Mouse (Mus musculus) kidney, embryonic 16.5 days (tissue): ENCODE measurements around the gene Hdac4. TPM values are rescaled to one million over a fixed set of nuclear protein-coding genes. Genes with fewer than 3 reads are reported as not detected.

Experiments used
- ATAC-seq: fragments of 200-750 bp; cut with Nextera tagmentation; 2 replicates; pipeline ENCODE4 v1.8.0; 2017; ENCODE audit warnings: moderate TSS enrichment; ENCODE audit not compliant: low FRiP score, low TSS enrichment
- H3K27ac ChIP-seq: fragments of 300-500 bp; sonication (generic); 2 replicates; pipeline ENCODE4 v1.5.1; 2014; ENCODE audit warnings: low read length
- H3K27me3 ChIP-seq: fragments of 300-500 bp; sonication (generic); 2 replicates; pipeline ENCODE4 v1.6.1; 2014; ENCODE audit warnings: low read length, control low read depth, mixed read lengths; ENCODE audit not compliant: insufficient read depth
- H3K36me3 ChIP-seq: fragments of 300-500 bp; sonication (generic); 2 replicates; pipeline ENCODE4 v1.6.1; 2014; ENCODE audit warnings: low read length, control low read depth, mixed read lengths; ENCODE audit not compliant: insufficient read depth
- H3K4me1 ChIP-seq: fragments of 300-500 bp; sonication (generic); 2 replicates; pipeline ENCODE4 v1.6.1; 2014; ENCODE audit warnings: low read length, control low read depth, mixed read lengths; ENCODE audit not compliant: insufficient read depth
- H3K4me2 ChIP-seq: fragments of 300-500 bp; sonication (generic); replicated peaks from 2 replicates; pipeline ENCODE4 v1.6.1; 2014; ENCODE audit warnings: low read depth, low read length
- H3K4me3 ChIP-seq: fragments of 300-500 bp; sonication (generic); 2 replicates; pipeline ENCODE4 v1.5.1; 2014; ENCODE audit warnings: mild to moderate bottlenecking, low read length
- H3K9ac ChIP-seq: fragments of 300-500 bp; sonication (generic); replicated peaks from 2 replicates; pipeline ENCODE4 v1.6.1; 2014; ENCODE audit warnings: low read length
- H3K9me3 ChIP-seq: fragments of 300-500 bp; sonication (generic); 2 replicates; pipeline ENCODE4 v1.6.1; 2016; ENCODE audit warnings: low read length, control low read depth
- WGBS: fragments of 180-500 bp; shearing (Covaris S2); extraction: QIAGEN DNeasy Blood & Tissue Kit; methylation state at CpG from one replicate; pipeline ENCODE4 v1.1.7; 2014; 5-methylcytosine and 5-hydroxymethylcytosine counted together
- polyA plus RNA-seq: library from polyadenylated mRNA; unstranded; fragments of >200 nt; fragmentation: Nextera tagmentation; extraction: Ambion mirVana; gene quantifications from 2 replicates; pipeline ENCODE4 v1.2.1, GENCODE M21; 2015

Gene Hdac4
- polyA plus RNA-seq, 1 experiment from 2014 or later, result 17.7 TPM

DNA sequence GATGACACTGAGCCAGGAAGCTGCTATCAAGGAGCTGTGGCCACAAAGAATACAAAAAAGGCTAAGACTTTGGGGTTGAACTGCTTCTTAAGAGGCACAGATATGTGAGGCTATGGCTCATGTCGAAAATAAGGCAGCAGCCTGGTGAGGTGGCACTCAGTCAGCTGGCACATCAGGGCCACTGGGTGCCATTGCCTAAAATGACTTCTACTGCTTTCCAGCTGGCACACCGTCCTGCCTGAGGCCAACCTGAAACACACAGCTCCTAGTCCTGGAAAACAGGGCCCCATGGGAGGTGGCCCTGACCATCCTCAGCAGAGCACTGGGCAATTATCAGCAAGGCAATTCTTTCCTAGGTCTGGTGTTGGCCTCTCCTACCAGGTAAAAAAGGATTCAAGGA, 167.3 kb downstream of the Hdac4 start:
- Histone ChIP-seq H3K4me3 (no peak overlapping the region), H3K36me3 (peaks cover 16% of the 10 kb centered on the region; the same call in 1 of the 2 replicates), H3K9ac (no peak overlapping the region), H3K27ac (no peak overlapping the region), H3K4me2 (no peak overlapping the region), H3K27me3 (no peaks in the 10 kb centered on the region), H3K4me1 (no peaks in the 10 kb centered on the region), H3K9me3 (no peaks in the 10 kb centered on the region)
- WGBS, result 80% methylated on average over 2 of the region's 2 CpGs
- no peak for ATAC-seq

DNA sequence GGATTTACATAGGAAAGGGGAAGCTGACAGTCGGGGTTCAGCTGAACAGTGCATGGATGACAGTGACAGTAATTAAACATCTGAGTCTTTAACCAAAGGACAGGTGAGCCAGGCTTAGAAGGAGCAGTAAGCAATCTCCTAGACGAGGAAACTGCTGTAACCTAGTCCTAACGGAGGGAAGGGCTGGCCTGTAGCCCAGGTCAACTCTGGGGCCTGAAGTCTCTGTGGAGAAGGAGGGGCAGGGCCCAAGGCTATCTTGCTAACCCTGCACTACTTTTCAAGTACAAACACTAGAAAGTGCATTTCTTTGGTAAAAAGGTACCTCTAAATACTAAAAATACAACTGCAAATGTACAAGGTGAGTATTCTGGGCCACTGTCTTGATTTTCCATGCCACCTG, 169.1 kb downstream of the Hdac4 start:
- Histone ChIP-seq H3K4me3 (no peak overlapping the region), H3K36me3 (peaks cover 16% of the 10 kb centered on the region; the same call in 1 of the 2 replicates), H3K4me1 (peaks cover 1% of the 10 kb centered on the region; the same call in 1 of the 2 replicates), H3K9ac (no peak overlapping the region), H3K27ac (no peak overlapping the region), H3K9me3 (no peaks in the 10 kb centered on the region), H3K4me2 (no peak overlapping the region), H3K27me3 (no peaks in the 10 kb centered on the region)
- ATAC-seq, result no peak
- 82% methylated on average over 3 of the region's 3 CpGs for WGBS

DNA sequence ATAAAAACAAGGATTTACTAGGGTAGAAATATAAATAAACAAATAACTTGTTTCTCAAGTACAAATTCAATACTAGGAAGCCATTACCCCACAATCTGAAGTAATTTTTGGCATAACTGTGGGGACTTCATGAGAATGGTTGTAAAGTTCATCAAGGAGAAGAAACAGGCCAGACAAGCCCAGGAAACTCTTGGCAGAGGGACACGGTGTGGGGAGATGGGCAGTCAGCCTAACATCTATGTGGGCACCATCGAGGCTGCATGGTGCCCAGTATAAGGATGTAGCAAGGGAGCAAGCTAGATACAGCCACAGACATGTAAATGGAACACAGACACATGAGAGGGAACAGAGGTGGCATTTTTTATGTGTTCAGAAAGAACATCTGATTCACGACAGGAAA, 171.6 kb downstream of the Hdac4 start:
- no peaks in the 10 kb centered on the region for H3K27me3 ChIP-seq
- no peak overlapping the region for H3K27ac ChIP-seq
- 88% methylated on average over 3 of the region's 3 CpGs for WGBS
- peaks cover 10% of the 10 kb centered on the region; the same call in 1 of the 2 replicates for H3K36me3 ChIP-seq
- no peak overlapping the region for H3K4me2 ChIP-seq
- peaks cover 13% of the 10 kb centered on the region for H3K4me1 ChIP-seq
- H3K9ac ChIP-seq, result no peak overlapping the region
- no peaks in the 10 kb centered on the region for H3K9me3 ChIP-seq
- no peak for ATAC-seq
- no peak overlapping the region for H3K4me3 ChIP-seq

DNA sequence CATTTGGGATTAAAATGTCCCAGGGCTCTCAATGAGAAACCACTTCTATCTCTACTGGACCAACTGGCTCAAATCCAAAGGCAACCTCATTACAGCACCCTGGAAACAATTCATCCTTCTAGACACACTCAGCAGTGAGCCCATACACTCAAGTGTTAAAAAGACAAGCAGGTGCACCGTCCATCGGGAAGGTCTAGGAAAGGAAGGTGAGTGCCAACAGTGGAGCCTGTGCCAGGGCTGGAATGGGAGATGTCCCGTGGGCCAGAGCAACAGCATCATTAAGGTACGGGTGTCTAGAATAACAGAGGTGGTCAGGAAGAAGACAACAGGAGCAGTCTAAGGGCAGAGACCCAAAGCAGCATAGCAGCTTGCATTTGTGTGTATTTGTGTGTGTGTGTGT, 173.5 kb downstream of the Hdac4 start:
- H3K4me2 ChIP-seq, result no peak overlapping the region
- no peak overlapping the region for H3K27ac ChIP-seq
- no peaks in the 10 kb centered on the region for H3K9me3 ChIP-seq
- no peaks in the 10 kb centered on the region for H3K27me3 ChIP-seq
- H3K9ac ChIP-seq, result no peak overlapping the region
- peaks cover 7% of the 10 kb centered on the region; the same call in 1 of the 2 replicates for H3K36me3 ChIP-seq
- ATAC-seq, result no peak
- WGBS, result 92% methylated on average over 4 of the region's 4 CpGs
- H3K4me1 ChIP-seq, result peaks cover 13% of the 10 kb centered on the region
- H3K4me3 ChIP-seq, result no peak overlapping the region

DNA sequence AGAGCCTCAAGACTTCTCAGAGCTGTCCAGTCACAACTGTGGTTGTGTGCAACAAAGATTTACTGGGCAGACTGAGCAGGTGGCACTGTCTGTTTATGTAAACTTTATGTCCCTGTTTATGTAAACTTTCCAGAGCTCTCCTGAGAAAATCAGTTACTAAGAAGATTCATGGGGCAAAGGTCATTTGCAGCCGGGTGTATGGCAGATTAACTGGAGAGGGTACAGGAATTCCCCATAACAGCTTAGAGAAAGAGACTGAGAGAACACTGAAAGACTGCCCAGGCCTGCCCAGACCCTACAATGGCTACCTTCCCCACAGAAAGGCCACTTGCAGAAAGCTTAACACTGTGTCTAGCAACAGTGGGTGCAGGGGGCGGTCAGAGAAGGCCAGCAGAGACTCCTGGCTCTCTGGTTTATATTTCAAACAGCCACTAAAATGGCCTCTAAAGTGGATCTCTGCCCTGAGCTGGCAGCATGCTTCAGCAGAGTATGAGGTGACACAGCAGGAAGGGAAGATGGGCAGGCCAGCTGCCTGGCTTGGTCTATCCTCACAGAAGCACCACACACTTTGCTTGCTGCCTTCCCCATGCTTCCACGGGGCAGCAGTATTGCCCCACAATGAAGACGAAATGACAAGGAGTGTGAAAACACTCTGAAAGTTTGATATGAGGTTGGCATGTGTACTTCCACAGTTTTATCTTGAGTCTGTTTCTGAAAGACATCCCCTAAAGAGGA, 179.4 kb downstream of the Hdac4 start:
- no peak for ATAC-seq
- Histone ChIP-seq H3K36me3 (peaks cover 3% of the 10 kb centered on the region; the same call in 1 of the 2 replicates), H3K9me3 (no peaks in the 10 kb centered on the region), H3K9ac (no peak overlapping the region), H3K4me2 (no peak overlapping the region), H3K4me3 (no peak overlapping the region), H3K27me3 (no peaks in the 10 kb centered on the region), H3K27ac (peak overlapping the region; percentile 43), H3K4me1 (peaks cover 14% of the 10 kb centered on the region)
- WGBS, result 70% methylated on average over 4 of the region's 4 CpGs

DNA sequence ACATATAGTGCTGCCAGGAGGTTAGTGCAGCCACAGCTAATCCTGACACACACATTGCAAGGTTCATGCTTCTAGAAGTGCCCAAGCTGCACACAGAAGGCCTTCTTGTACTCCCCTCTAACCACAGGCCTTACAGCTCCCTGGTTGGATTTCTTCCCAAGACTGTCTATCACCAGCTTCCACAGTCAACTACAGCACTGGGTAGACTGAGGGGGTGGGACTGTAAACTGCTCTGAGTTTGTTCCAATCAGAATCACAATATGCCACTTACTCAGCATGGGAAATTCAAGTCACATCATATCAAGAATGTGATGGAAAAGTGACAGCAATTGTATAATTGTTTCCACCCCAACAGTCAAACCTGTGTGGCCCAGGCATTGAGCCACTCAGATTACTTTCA, 180.2 kb downstream of the Hdac4 start:
- Histone ChIP-seq H3K9me3 (no peaks in the 10 kb centered on the region), H3K9ac (no peak overlapping the region), H3K4me1 (peaks cover 6% of the 10 kb centered on the region), H3K36me3 (peaks cover 3% of the 10 kb centered on the region; the same call in 1 of the 2 replicates), H3K27ac (no peak overlapping the region), H3K4me2 (no peak overlapping the region), H3K4me3 (no peak overlapping the region), H3K27me3 (no peaks in the 10 kb centered on the region)
- no peak for ATAC-seq

DNA sequence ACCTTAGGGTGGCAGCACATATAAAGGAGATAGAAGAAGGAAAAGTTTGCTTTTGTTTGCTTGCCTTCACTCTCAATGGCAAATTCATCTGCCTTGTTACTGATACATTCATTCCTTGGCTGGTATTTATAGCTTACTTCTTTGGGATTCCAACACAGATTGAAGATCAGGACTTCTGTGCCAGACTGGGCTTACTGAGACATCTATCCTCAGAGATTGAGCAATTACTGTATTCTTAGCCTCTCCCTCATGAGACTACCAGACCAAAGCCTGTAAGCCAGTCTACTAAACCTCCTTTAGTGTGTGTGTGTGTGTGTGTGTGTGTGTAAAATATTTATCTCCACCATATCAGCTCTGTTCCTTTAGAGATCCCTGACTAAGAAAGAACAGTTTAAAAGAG, 181.0 kb downstream of the Hdac4 start:
- no peak overlapping the region for H3K27ac ChIP-seq
- H3K36me3 ChIP-seq, result peaks cover 3% of the 10 kb centered on the region; the same call in 1 of the 2 replicates
- no peak overlapping the region for H3K4me3 ChIP-seq
- no peaks in the 10 kb centered on the region for H3K9me3 ChIP-seq
- peaks cover 5% of the 10 kb centered on the region; the same call in 1 of the 2 replicates for H3K4me1 ChIP-seq
- H3K27me3 ChIP-seq, result no peaks in the 10 kb centered on the region
- ATAC-seq, result no peak
- no peak overlapping the region for H3K9ac ChIP-seq
- no peak overlapping the region for H3K4me2 ChIP-seq

DNA sequence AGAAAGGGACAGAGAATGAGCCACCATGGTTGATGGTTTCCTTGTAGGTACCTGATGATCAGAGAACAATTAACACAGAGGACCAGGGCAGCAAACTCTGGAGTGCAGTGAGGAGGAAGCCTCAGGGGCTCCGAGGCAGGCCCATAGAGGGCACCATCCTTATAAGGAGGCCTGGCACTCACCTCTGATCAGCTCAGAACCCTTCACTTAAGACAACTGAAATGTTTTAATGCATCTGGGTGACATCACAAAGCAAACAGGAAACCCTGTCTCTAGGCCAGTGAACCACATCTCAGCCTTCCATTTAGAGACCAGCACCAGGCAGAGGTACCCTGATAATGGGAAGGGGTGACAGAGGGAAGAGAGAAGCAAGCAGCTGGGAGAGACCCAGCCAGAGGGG, 188.8 kb downstream of the Hdac4 start:
- peaks cover 17% of the 10 kb centered on the region; the same call in 1 of the 2 replicates for H3K4me1 ChIP-seq

DNA sequence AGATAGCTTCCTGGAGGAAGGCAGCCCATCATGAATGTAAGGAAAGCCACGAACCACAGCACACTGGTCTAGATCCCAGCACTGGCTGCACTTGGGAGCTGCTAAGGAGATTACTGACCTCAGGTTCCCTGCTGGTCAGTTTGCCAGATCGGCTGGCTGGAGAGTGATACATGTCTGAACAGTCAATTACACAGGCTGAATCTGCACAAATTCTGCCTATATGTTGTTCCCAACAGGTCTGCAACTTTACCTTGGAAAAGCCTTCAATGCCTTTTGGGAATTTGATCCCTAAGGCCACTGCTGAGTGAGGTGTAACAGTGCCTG, 189.9 kb downstream of the Hdac4 start:
- no peak for ATAC-seq
- Histone ChIP-seq H3K27me3 (no peaks in the 10 kb centered on the region), H3K4me1 (peaks cover 17% of the 10 kb centered on the region; the same call in 1 of the 2 replicates), H3K4me3 (no peak overlapping the region), H3K4me2 (no peak overlapping the region), H3K9me3 (no peaks in the 10 kb centered on the region), H3K36me3 (no peaks in the 10 kb centered on the region), H3K27ac (no peak overlapping the region), H3K9ac (no peak overlapping the region)
- WGBS, result 75% methylated on average over 2 of the region's 2 CpGs

More for the DNA sequence above, 188.8 kb downstream of the Hdac4 start:
- H3K9ac ChIP-seq, result no peak overlapping the region
- 68% methylated on average over 1 of the region's 1 CpGs for WGBS
- no peaks in the 10 kb centered on the region for H3K9me3 ChIP-seq
- no peak overlapping the region for H3K4me2 ChIP-seq
- no peak for ATAC-seq
- no peaks in the 10 kb centered on the region for H3K36me3 ChIP-seq
- H3K27me3 ChIP-seq, result no peaks in the 10 kb centered on the region
- H3K4me3 ChIP-seq, result no peak overlapping the region
- H3K27ac ChIP-seq, result no peak overlapping the region

DNA sequence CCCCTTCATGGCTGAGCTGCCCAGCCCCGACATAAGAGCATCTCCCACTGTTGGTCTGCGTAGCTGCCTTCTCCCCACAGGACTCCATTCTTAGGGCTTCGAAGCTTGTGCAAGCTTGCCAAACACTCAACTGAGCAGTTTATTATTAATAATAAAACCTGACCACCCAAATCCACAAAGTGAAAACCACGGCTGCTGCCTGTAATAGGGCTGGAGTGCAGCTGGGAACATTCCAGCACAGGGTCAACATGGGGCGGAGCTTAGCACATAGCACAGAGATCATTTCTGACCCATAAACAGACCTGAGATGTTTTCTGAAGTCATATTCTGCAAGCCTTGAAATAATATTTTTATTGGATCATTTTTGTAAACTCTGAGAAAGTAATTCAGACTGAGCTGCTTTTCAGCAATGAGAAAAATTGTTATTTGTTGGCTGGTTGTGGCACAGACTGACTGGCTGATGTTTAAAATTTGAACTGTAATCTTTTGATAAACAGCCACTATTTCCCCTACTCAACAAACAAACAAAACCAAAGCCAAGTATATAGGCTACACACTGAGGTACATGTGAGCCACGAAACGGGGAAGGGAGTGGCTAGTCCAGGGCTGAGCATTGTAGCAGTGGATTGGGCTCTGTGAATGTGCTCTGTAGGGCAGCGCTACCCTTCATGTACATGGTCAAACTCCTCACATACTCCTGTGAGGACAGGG, 190.4 kb downstream of the Hdac4 start:
- Histone ChIP-seq H3K4me1 (peaks cover 17% of the 10 kb centered on the region; the same call in 1 of the 2 replicates), H3K9me3 (no peaks in the 10 kb centered on the region), H3K36me3 (no peaks in the 10 kb centered on the region), H3K4me3 (no peak overlapping the region), H3K27ac (0 out of 2 replicates have a peak overlapping the region, but pooled peaks have one; percentile 43), H3K27me3 (no peaks in the 10 kb centered on the region), H3K4me2 (no peak overlapping the region), H3K9ac (no peak overlapping the region)
- peak; percentile 76 for ATAC-seq
- WGBS, result 57% methylated on average over 8 of the region's 8 CpGs
